Mouse (Mus musculus) layer of hippocampus, adult 2 months (tissue): Measurements from ENCODE around the gene Fdps. TPM values are rescaled to one million over a fixed set of nuclear protein-coding genes. Genes with fewer than 3 reads are reported as not detected.
"Not testable (repeated sequence)": the region's sequence is repeated elsewhere in the genome, so short reads cannot be mapped to it uniquely, and the experiment has no call there.

ENCODE experiments used
- DNase-seq, 2 experiments: peaks; one replicate each; pipeline ENCODE4 v3.0.0; 2022; ENCODE audit warnings: low spot score in 2 of 2
- H3K27ac ChIP-seq: fragments of 200-600 bp; 2 replicates; pipeline ENCODE4 v1.8.1; 2022
- H3K4me3 ChIP-seq: fragments of 200-600 bp; 2 replicates; pipeline ENCODE4 v1.8.1; 2022; ENCODE audit warnings: mild to moderate bottlenecking
- CTCF ChIP-seq: fragments of 200-600 bp; conservative IDR thresholded peaks from 2 replicates; pipeline ENCODE4 v1.8.1; 2022; ENCODE audit warnings: antibody characterized with exemption, mild to moderate bottlenecking, moderate library complexity
- total RNA-seq, 2 experiments: library from RNA; stranded (reverse); gene quantifications; 2 replicates each; pipeline ENCODE4 v1.2.3; 2021

The Fdps gene
- total RNA-seq, 2 experiments from 2014 or later = 72.5 to 78.4 TPM

GRCm38 (mm10) chr3:89092509-89093090 is 9.2 kb downstream of the Fdps start:
- DNase-seq = no peak
- peak overlapping the region; percentile 86 for H3K4me3 ChIP-seq
- TF ChIP-seq CTCF = no peak
- H3K27ac ChIP-seq = peak overlapping the region; percentile 88

GRCm38 (mm10) chr3:89091811-89092508 is 9.8 kb downstream of the Fdps start:
- peak overlapping the region; percentile 88 for H3K27ac ChIP-seq
- TF ChIP-seq CTCF = no peak

GRCm38 (mm10) chr3:89090694-89091655 is 10.8 kb downstream of the Fdps start:
- peak; percentile 94 for TF ChIP-seq CTCF
- peak; percentile 81 to 85 for DNase-seq
- peak overlapping the region; percentile 88 for H3K27ac ChIP-seq

More at GRCm38 (mm10) chr3:89091811-89092508, 9.8 kb downstream of the Fdps start:
- no peak for DNase-seq
- H3K4me3 ChIP-seq = peak overlapping the region; percentile 86

GRCm38 (mm10) chr3:89089882-89090591 is 11.7 kb downstream of the Fdps start:
- H3K4me3 ChIP-seq = peak overlapping the region; percentile 86
- peak; percentile 84 to 92 for DNase-seq
- TF ChIP-seq CTCF = no peak
- peak overlapping the region; percentile 88 for H3K27ac ChIP-seq

More at GRCm38 (mm10) chr3:89090694-89091655, 10.8 kb downstream of the Fdps start:
- H3K4me3 ChIP-seq = peak overlapping the region; percentile 86

- TF ChIP-seq CTCF = no peak
- DNase-seq = no peak
- H3K4me3 ChIP-seq = peak overlapping the region; percentile 86
Measured at GRCm38 (mm10) chr3:89088974-89089373, 12.8 kb downstream of the Fdps start.

GRCm38 (mm10) chr3:89087338-89088110 is 14.2 kb downstream of the Fdps start:
- TF ChIP-seq CTCF = peak; percentile 92
- Histone ChIP-seq H3K4me3 (no peak overlapping the region; the same call in 1 of the 2 replicates), H3K27ac (no peak overlapping the region)
- DNase-seq = peak; percentile 63 to 86

More at GRCm38 (mm10) chr3:89088974-89089373, 12.8 kb downstream of the Fdps start:
- H3K27ac ChIP-seq = no peak overlapping the region

- no peak for TF ChIP-seq CTCF
- Histone ChIP-seq H3K27ac (no peak overlapping the region), H3K4me3 (no peak overlapping the region)
- no peak for DNase-seq
Measured at GRCm38 (mm10) chr3:89084654-89085190, 17.0 kb downstream of the Fdps start.

GRCm38 (mm10) chr3:89084133-89084532 is 17.6 kb downstream of the Fdps start:
- no peak for DNase-seq
- no peak overlapping the region; the same call in 1 of the 2 replicates for H3K27ac ChIP-seq
- no peak for TF ChIP-seq CTCF
- no peak overlapping the region for H3K4me3 ChIP-seq

- not testable (repeated sequence) for DNase-seq, H3K27ac ChIP-seq, H3K4me3 ChIP-seq
Measured at GRCm38 (mm10) chr3:89082287-89082686, 19.5 kb downstream of the Fdps start.

- Histone ChIP-seq H3K4me3 (no peak overlapping the region), H3K27ac (no peak overlapping the region)
- TF ChIP-seq CTCF = no peak
- DNase-seq = no peak
Measured at GRCm38 (mm10) chr3:89077383-89077782, 24.4 kb downstream of the Fdps start.

- no peak for DNase-seq
- no peak for TF ChIP-seq CTCF
- Histone ChIP-seq H3K4me3 (no peak overlapping the region), H3K27ac (peak overlapping the region; percentile 28; the same call in 1 of the 2 replicates)
Measured at GRCm38 (mm10) chr3:89067265-89067664, 34.5 kb downstream of the Fdps start.
